Mouse (Mus musculus) bone marrow macrophage, adult 2 months (primary cell): ENCODE results near the gene Plk5.

Source experiments
- CTCF ChIP-seq: IDR thresholded peaks from 2 replicates; pipeline ENCODE4 v1.5.1; 2012; ENCODE audit warnings: low read depth, mild to moderate bottlenecking, low read length, moderate library complexity
- POLR2A ChIP-seq: IDR thresholded peaks from 2 replicates; pipeline ENCODE4 v1.6.1; 2012; ENCODE audit warnings: mild to moderate bottlenecking, low read depth, low read length, borderline replicate concordance

GRCm38 (mm10) chr10:80384115-80384639, 27.9 kb downstream of the Plk5 start:
- TF ChIP-seq CTCF (no peak), POLR2A (no peak)
